Mouse (Mus musculus): ENCODE measurements around the gene Olfr1179. TPM values are rescaled to one million over a fixed set of nuclear protein-coding genes. Genes with fewer than 3 reads are reported as not detected.

Olfr1179 gene
- polyA plus RNA-seq (2014; fragmentation: Illumina TruSeq; extraction: RNeasy Lipid Tissue Mini Kit (QIAGEN cat#74804); ENCODE audit: low read depth, low replicate concordance): not detected

GRCm38 (mm10) chr2:88406353-88406752, at the start of gene Olfr1179:
TSS of gene Olfr1179 (minus strand) at chr2:88406453.

DNA sequence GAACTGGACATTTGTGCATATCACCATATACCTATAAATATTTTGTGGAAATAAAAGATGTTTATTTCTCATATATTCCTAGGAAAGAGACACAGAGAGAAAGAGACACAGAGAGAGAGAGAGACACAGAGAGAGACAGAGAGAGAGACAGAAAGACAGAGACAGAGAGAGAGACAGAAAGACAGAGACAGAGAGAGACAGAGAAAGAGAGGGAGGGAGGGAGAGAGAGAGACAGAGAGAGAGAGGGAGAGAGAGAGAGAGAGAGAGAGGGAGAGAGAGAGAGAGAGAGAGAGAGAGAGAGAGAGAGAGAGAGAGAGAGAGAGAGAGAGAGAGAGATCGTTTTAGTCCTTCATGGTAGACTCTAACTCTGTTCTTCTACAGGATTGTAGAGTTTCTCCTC, 48.3 kb upstream of the Olfr1179 start, which contains the start of gene Olfr1183:
Olfr1183 (plus strand) TSS at position 301 of the 400 bp plus-strand sequence.

DNA sequence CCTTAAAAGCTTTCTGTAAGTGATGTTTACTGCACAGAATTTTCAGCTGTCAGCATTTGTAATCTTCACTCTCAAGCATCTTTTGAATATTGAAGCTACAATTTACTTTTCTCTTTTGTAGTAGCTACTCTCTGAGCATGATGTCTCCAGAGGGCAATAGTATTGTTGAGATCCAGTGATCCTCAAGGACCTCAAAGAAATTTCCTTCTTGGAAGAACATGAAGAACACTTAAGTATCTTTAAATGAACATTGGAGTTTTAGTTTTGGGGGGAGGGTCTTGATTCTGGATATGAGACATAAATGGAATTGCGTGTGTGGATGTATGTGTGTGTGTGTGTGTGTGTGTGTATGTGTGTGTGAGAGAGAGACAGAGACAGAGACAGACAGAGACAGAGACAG, 42.8 kb upstream of the Olfr1179 start, which contains the start of gene Gm13757:
Gm13757 (minus strand) TSS at position 101 of the 400 bp plus-strand sequence.

GRCm38 (mm10) chr2:88426071-88426470, 19.8 kb upstream of the Olfr1179 start, which contains the start of gene Olfr1181:
TSS of gene Olfr1181 (minus strand) at chr2:88426171.

GRCm38 (mm10) chr2:88419051-88419450, 12.8 kb upstream of the Olfr1179 start, which contains the start of gene Olfr1180:
TSS of gene Olfr1180 (minus strand) at chr2:88419151.

GRCm38 (mm10) chr2:88386762-88387161, 19.5 kb downstream of the Olfr1179 start, which contains the start of gene Olfr1178:
TSS of gene Olfr1178 (plus strand) at chr2:88387062.

Other genes with a start within 250 kb of the Olfr1179 start
- not detected for gene Olfr1168, start 224.6 kb downstream of the Olfr1179 start, polyA plus RNA-seq (2014; fragmentation: Illumina TruSeq; extraction: RNeasy Lipid Tissue Mini Kit (QIAGEN cat#74804); ENCODE audit: low read depth, low replicate concordance)
- not detected for gene Olfr1170, start 178.1 kb downstream of the Olfr1179 start, polyA plus RNA-seq (2014; fragmentation: Illumina TruSeq; extraction: RNeasy Lipid Tissue Mini Kit (QIAGEN cat#74804); ENCODE audit: low read depth, low replicate concordance)
- gene Olfr1173, start 126.6 kb downstream of the Olfr1179 start, polyA plus RNA-seq (2014; fragmentation: Illumina TruSeq; extraction: RNeasy Lipid Tissue Mini Kit (QIAGEN cat#74804); ENCODE audit: low read depth, low replicate concordance): not detected
- not detected for gene Olfr1174-ps, start 91.3 kb downstream of the Olfr1179 start, polyA plus RNA-seq (2014; fragmentation: Illumina TruSeq; extraction: RNeasy Lipid Tissue Mini Kit (QIAGEN cat#74804); ENCODE audit: low read depth, low replicate concordance)
- not detected for gene Olfr1175-ps, start 79.2 kb downstream of the Olfr1179 start, polyA plus RNA-seq (2014; fragmentation: Illumina TruSeq; extraction: RNeasy Lipid Tissue Mini Kit (QIAGEN cat#74804); ENCODE audit: low read depth, low replicate concordance)
- not detected for gene Olfr1176, start 69.7 kb downstream of the Olfr1179 start, polyA plus RNA-seq (2014; fragmentation: Illumina TruSeq; extraction: RNeasy Lipid Tissue Mini Kit (QIAGEN cat#74804); ENCODE audit: low read depth, low replicate concordance)
- gene Olfr1177-ps, start 60.0 kb downstream of the Olfr1179 start, polyA plus RNA-seq (2014; fragmentation: Illumina TruSeq; extraction: RNeasy Lipid Tissue Mini Kit (QIAGEN cat#74804); ENCODE audit: low read depth, low replicate concordance): not detected
- gene Olfr1178, start 19.4 kb downstream of the Olfr1179 start, polyA plus RNA-seq (2014; fragmentation: Illumina TruSeq; extraction: RNeasy Lipid Tissue Mini Kit (QIAGEN cat#74804); ENCODE audit: low read depth, low replicate concordance): not detected
- gene Olfr1180, start 12.7 kb upstream of the Olfr1179 start, polyA plus RNA-seq (2014; fragmentation: Illumina TruSeq; extraction: RNeasy Lipid Tissue Mini Kit (QIAGEN cat#74804); ENCODE audit: low read depth, low replicate concordance): not detected
- not detected for gene Olfr1181, start 19.7 kb upstream of the Olfr1179 start, polyA plus RNA-seq (2014; fragmentation: Illumina TruSeq; extraction: RNeasy Lipid Tissue Mini Kit (QIAGEN cat#74804); ENCODE audit: low read depth, low replicate concordance)
- gene Gm13757, start 42.7 kb upstream of the Olfr1179 start, polyA plus RNA-seq (2014; fragmentation: Illumina TruSeq; extraction: RNeasy Lipid Tissue Mini Kit (QIAGEN cat#74804); ENCODE audit: low read depth, low replicate concordance): not detected
- not detected for gene Olfr1183, start 48.4 kb upstream of the Olfr1179 start, polyA plus RNA-seq (2014; fragmentation: Illumina TruSeq; extraction: RNeasy Lipid Tissue Mini Kit (QIAGEN cat#74804); ENCODE audit: low read depth, low replicate concordance)
- not detected for gene Olfr1184, start 77.1 kb upstream of the Olfr1179 start, polyA plus RNA-seq (2014; fragmentation: Illumina TruSeq; extraction: RNeasy Lipid Tissue Mini Kit (QIAGEN cat#74804); ENCODE audit: low read depth, low replicate concordance)
- gene Olfr1185-ps1, start 86.9 kb upstream of the Olfr1179 start, polyA plus RNA-seq (2014; fragmentation: Illumina TruSeq; extraction: RNeasy Lipid Tissue Mini Kit (QIAGEN cat#74804); ENCODE audit: low read depth, low replicate concordance): not detected
- gene Olfr1186, start 112.1 kb upstream of the Olfr1179 start, polyA plus RNA-seq (2014; fragmentation: Illumina TruSeq; extraction: RNeasy Lipid Tissue Mini Kit (QIAGEN cat#74804); ENCODE audit: low read depth, low replicate concordance): not detected
- not detected for gene Olfr1188, start 150.5 kb upstream of the Olfr1179 start, polyA plus RNA-seq (2014; fragmentation: Illumina TruSeq; extraction: RNeasy Lipid Tissue Mini Kit (QIAGEN cat#74804); ENCODE audit: low read depth, low replicate concordance)
- not detected for gene Olfr1189, start 180.0 kb upstream of the Olfr1179 start, polyA plus RNA-seq (2014; fragmentation: Illumina TruSeq; extraction: RNeasy Lipid Tissue Mini Kit (QIAGEN cat#74804); ENCODE audit: low read depth, low replicate concordance)
- not detected for gene Olfr1191-ps1, start 234.1 kb upstream of the Olfr1179 start, polyA plus RNA-seq (2014; fragmentation: Illumina TruSeq; extraction: RNeasy Lipid Tissue Mini Kit (QIAGEN cat#74804); ENCODE audit: low read depth, low replicate concordance)
- not detected for gene Olfr1192-ps1, start 242.1 kb upstream of the Olfr1179 start, polyA plus RNA-seq (2014; fragmentation: Illumina TruSeq; extraction: RNeasy Lipid Tissue Mini Kit (QIAGEN cat#74804); ENCODE audit: low read depth, low replicate concordance)